Mouse (Mus musculus) cerebellum, postnatal 10 days (tissue): ENCODE measurements around the gene Dgkg.

Source experiments
- DNase-seq, 2 experiments: peaks; one replicate each; pipeline ENCODE4 v3.0.0; 2021; ENCODE audit warnings: mixed read lengths in 2 of 2

Gene Dgkg

DNA sequence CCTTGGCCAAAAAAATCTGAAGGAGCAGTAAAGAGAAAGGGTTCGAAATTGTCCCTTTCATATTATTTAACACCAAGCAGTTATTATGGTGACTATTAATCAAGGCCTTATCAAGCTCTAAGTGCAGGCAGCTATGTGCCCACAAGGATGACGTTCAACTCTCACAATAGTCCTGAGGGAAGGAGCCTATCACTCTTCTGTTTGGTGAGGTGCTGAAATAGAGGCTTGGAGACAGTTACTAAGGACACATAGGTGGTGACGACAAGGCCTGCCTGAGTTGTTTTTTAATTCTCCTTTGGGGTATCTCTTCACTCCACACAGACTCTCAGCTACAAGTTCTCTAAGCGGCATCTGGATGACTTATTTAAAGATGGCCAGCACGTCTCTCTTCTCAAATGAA is 161.8 kb downstream of the Dgkg start:
- DNase-seq = no peak

DNA sequence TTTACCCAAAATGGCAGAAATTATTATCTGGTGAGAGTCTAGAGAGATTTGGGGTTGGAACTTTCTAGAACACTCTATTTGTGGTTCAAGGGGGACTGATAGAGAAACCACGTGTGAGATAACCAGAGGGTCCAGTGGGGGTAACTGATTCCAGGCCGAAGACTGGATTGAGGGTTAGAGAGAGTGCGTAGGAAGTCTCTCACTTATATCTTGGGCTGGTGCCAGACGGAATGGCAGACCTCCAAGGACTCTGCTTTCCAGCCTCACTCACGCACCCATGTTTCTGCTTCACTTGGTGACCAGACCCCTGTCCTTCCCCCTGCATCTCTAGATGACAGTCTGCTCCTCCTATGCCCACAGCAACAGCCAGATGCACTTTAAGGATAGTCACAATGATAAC is 162.2 kb downstream of the Dgkg start:
- DNase-seq = peak; percentile 68 to 70

DNA sequence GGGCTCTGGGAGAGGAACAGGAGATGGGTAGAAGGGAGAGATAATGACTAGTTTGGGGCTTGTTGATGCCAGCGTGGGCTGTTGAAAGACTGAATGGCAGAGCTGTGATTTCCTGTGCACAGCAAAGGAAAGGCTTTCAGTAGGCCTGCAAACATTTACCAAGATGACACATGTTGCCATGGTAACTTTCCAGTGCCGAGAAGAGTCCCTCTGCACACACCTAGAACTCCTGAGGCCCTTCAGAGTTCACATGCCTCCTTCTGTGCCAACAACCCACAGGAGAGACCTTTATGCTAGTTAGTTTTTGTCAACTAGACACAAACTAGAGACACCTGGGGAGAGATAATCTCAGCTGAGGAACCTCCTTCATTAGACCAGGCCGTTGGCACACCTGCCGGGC is 163.6 kb downstream of the Dgkg start:
- DNase-seq = no peak

- peak; percentile 87 to 88 for DNase-seq
Observed at GRCm38 (mm10) chr16:22491446-22492166, 165.4 kb downstream of the Dgkg start.

DNA sequence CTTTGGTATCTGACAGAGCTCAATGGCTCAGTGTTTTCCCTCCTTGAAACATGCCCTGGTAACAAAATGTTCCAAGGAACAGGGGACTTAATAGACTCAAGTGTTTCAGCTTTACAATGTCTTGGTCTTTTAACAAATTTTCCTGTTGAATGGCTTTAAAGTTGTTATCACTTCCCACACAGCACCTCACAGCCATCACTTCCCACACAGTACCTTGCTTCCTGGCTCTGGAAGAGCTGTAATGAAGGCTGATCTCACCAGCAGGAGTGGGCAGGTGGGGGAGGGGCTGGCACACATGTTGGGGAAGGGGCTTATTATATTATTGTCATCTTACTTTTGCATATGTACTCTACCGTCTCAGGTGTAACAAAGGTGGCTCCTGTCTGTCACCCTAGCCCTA is 173.1 kb downstream of the Dgkg start:
- DNase-seq = no peak

GRCm38 (mm10) chr16:22479322-22479721 is 177.7 kb downstream of the Dgkg start:
- DNase-seq = no peak

DNA sequence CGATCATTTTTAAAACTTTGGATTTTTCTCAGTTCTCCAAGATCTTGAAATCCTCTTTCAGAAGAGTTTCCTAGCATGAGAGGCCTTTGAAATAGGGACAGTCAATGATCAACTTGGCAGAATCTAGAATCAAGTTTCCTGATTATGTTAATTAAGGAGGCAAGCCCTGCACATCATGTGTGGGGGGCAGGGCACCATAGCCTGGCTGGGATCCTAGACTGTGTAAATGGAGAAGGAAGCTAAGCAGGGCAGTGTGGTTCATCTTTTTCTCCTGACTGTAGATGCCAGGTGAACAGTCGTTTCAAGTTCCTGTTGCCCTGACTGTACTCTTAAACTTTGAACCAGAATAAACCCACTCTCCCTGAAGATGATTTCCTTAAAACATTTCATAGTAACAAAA is 185.3 kb downstream of the Dgkg start:
- peak in 1 of 2 experiments; percentile 33 for DNase-seq

DNA sequence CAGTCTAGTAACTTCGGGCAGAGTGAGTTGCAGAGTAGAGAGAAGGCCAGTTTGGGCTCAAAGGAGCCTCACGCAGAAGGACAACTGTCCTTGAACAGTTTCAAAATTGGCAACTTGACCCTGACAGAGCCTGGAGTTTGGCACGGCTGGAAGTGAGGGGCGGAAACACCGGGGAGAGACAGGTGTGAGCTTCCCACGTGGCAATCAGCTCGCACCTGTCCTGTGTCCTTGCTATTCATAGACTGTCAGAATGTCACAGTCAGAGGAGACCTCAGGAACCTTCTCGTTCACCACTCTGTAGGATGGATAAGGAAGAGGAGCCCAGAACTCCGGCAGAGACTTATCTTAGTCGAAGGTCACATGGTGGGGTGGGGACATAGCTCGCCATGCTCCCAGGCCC is 187.6 kb downstream of the Dgkg start:
- DNase-seq = no peak

GRCm38 (mm10) chr16:22467111-22467510 is 189.9 kb downstream of the Dgkg start:
- no peak for DNase-seq

GRCm38 (mm10) chr16:22466381-22466780 is 190.6 kb downstream of the Dgkg start:
- DNase-seq = no peak

DNA sequence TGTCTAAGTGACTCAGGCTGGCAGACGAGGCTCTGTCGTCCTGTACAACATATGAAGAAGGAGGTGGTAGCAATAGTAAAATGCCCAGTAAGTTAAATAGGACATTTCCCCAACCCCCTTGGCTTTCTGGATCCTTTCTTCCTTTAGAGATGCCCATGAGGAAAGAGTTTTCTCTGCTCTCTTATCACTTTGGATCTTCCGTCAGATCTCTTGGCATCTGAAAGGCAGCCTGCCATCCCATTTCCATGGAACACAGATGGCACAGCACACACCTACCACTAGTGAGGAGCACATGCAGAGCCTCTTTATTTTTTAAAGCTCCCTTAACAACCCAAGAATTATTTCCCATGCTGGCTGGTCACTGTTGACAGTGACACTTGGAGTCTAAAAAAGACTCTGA is 194.8 kb downstream of the Dgkg start:
- DNase-seq = no peak

GRCm38 (mm10) chr16:22461728-22462127 is 195.3 kb downstream of the Dgkg start:
- no peak for DNase-seq

GRCm38 (mm10) chr16:22460960-22461359 is 196.1 kb downstream of the Dgkg start:
- DNase-seq = no peak

DNA sequence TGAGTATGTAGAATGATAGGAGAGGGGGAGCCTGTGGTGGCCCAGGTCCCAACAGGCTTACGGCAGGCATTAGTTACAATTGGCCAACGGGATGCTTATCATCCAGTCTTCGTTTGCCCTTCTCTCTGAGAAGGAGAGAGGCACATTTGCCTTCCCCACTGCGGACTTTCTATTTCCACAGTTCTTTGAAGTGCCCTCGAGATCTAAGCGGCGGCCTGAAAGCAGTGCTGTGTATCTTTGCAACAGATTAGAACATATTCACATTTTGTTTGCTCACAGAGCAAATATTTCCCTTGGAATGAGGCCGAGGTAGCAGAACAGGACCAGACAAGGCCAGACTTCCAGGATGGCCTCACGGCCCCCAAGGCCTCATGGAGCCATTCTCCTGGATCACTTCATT is 204.9 kb downstream of the Dgkg start:
- DNase-seq = no peak

DNA sequence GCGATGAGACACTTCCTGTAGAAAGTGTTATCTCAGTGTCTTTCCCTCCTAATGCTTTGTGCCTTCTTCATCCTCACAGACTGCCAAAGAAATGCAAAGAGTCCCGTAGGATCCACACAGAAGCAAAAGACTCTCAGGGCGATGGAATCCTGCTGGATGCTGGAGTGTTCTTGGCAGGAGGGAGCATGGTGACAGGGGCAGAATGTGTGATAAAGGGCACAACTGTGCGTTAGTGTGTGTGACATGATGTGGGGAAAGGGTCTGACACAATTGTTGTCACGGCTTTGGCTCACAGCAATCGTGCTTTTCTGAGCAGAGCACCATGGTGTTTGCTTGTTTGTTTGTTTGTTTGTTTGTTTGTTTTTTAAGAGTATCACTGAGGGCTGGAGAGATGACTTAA is 208.9 kb downstream of the Dgkg start:
- no peak for DNase-seq

- DNase-seq = no peak
Observed at GRCm38 (mm10) chr16:22444786-22445185, 212.2 kb downstream of the Dgkg start.

DNA sequence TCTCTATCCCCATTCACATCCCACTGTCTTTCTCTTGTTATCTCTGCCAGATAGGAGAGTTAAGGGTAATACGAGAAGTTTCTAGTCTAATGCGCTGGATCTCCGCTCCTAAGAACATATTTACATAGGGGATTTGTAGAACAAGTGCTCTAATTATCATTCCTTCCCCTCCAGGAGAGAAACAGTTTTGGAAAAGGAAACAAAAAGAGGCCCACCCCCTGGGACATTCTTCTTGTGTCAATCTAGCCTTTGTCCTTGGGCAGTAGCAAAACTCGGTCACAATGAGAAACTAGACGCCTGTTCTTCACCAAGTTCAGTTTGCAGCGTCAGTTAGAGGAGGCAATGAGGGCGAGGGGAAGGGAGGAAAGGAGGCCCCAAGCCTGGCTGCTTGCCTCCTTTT is 214.8 kb downstream of the Dgkg start:
- no peak for DNase-seq

- DNase-seq = no peak
Observed at GRCm38 (mm10) chr16:22441317-22441716, 215.7 kb downstream of the Dgkg start.

- peak; percentile 77 for DNase-seq
Observed at GRCm38 (mm10) chr16:22440269-22440668, 216.8 kb downstream of the Dgkg start.

- DNase-seq = peak; percentile 99 to 100
Observed at GRCm38 (mm10) chr16:22439499-22440177, 217.4 kb downstream of the Dgkg start, which contains the start of gene Etv5. Gene Etv5 (minus strand): TSS chr16:22439719.

- peak; percentile 92 for DNase-seq
Observed at GRCm38 (mm10) chr16:22438441-22439373, 218.3 kb downstream of the Dgkg start.

DNA sequence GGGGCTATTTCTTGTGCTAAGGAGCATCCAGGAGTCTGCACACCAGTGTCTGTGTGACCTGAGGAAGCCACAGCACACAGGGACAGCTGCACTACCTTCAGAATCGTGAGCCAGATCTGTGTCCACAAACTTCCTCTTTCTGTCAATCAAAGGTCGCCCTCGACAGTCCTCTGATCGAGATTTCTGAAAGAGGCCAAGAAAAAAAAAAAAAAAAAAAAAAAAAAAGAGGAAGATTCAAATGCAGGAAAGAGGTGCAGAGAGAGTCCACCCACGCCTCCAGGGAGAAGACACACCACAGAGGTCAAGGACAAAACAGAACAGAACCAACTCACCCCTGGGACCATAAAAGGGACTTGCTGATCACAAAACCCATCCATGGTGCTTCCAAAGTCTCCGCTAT is 220.9 kb downstream of the Dgkg start:
- no peak for DNase-seq

DNA sequence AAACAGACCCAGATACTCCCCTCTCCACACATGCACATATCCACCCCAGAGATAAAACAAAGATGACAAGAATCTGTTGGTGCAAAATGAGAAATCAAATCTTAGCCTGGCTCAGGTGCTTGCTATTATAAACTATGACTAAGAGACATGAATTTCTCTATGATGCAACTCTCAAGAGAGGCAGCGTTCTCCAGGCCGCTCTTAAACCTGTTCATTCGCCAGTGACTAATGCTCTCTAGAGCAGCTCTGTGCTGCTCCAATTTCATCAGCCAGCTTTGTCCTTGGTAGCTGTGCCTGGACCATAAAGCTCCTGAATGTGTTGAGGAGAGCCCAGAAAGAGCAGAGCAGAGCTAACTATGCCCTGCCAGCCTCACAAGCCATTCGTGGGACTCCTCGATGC is 222.5 kb downstream of the Dgkg start:
- peak in 1 of 2 experiments; percentile 16 for DNase-seq
